Mouse (Mus musculus): Measurements from ENCODE around the gene Zbtb22. TPM values are rescaled to one million over a fixed set of nuclear protein-coding genes. Genes with fewer than 3 reads are reported as not detected.
A peak's percentile ranks its signal among the peaks of the same experiment; 100 is the strongest.

Zbtb22 gene
- total RNA-seq, 2 experiments from 2014 or later = 30.5 to 34.0 TPM

DNA sequence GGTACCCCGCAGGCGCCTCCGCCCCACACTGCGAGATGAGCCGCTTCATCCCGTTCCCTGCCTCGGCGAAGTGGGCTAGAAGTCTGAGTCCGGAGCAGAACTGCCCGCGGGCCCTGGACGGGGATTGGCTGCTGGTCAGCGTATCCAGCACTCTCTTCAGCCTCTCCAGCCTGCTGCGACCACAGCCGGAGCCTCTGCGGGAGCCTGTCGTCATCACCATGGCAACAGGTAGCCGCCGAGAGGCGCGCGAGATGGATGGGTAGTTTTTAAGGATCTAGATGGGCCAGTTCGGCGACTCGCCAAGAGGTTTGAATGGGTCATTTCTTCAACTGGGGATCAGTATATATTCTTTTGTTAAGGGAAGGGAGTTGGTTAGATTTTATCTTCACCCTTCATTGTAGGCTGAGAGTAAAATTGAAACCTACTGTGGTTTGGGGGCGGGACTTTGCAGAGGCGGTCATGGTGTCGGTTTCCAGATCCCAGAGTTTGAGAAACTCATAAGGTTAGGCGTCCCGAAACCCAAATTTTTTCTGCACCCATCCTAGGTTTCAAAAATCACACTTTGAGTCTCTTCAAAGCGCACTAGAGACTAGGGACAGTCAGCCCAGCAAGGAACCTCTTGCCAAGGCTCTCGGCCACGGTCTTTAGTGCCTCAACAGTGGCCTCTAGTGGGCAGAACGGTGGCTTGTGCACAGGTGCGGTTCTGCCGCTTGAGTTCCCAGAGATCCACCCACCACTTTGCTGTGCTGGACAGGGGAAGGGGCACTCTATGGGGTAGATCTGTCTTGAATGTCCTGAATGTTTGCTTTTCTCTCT lies 4.8 kb downstream of the Zbtb22 start:
- peak; percentile 72 to 77 for DNase-seq (ENCODE audit: low spot score in 2 of 2)

DNA sequence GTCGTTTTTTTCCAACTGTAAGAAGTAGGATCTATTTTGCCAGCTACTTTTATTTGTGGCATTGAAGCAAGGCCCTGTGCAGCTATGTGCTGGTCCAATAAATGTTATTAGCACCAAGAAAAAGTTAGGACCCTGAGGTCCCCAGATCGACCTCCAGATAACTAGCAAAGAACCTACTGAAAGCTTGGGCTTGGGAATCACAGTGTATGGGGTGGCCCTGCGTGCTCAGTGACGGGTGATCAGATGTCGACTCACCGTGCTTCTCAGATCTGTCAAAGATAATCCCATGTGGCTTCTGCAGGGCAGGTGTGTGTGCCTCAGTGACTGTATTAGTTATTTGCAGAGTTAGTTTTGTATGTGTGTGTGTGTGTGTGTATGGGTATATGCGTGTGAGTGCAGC lies 5.7 kb downstream of the Zbtb22 start:
- no peak for DNase-seq (ENCODE audit: low spot score in 2 of 2)

DNA sequence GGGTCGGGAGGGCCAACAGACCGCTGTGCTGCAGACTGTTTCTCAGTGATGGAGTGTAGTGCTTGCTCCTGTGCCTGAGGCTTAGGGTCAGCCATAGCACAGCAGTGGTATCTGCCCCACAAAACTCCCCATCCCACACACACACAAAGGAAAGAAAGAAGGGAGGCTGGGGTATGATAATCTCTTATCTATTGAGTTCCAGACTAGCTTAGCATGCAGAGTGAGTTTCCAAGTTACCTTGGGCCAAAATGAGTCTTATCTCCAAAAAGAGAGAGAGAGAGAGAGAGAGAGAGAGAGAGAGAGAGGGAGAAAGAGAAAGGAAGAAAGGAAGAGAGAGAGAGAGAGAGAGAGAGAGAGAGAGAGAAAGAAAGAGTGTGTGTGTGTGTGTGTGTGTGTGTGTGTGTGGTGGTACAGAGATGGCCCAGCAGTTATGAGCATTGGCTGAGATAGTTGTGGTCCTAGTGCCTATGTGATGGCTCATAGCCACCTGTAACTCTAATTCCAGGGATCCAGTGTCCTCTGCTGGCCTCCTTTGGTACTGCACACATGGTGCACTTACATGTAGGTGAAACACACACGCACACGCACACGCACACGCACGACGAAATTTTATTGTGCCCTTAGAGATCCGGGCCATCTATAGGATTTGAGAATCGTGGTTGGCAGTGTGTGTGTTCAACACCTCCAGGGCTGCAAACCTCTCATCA lies 9.0 kb downstream of the Zbtb22 start:
- no peak for DNase-seq (ENCODE audit: low spot score in 2 of 2)

DNA sequence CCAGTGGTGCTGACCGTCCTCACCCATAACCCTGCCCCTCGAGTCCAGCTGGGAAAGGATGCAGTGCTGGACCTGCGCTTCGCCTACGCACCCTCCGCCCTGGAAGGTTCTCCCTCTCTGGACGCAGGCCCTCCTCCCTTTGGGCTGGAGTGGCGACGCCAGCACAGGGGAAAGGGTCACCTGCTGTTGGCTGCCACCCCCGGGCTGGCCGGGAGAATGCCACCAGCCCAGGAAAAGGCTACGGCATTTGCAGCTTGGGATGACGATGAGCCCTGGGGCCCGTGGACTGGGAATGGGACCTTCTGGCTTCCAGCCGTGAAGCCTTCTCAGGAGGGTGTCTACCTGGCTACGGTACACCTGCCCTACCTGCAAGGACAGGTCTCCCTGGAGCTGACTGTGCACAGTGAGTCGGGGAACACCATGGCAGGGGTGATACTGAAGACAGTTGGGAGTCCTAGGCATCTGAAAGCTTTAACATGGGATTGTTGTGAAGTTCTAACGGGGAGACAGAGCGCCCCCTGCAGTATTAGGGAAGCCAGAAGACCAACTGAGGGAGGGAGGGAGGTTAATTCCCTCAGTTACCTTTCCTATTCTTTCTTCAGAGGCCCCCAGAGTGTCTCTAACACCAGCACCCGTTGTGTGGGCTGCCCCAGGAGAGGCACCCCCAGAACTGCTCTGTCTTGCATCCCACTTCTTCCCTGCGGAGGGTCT lies 9.9 kb downstream of the Zbtb22 start:
- DNase-seq (ENCODE audit: low spot score in 2 of 2) = no peak

DNA sequence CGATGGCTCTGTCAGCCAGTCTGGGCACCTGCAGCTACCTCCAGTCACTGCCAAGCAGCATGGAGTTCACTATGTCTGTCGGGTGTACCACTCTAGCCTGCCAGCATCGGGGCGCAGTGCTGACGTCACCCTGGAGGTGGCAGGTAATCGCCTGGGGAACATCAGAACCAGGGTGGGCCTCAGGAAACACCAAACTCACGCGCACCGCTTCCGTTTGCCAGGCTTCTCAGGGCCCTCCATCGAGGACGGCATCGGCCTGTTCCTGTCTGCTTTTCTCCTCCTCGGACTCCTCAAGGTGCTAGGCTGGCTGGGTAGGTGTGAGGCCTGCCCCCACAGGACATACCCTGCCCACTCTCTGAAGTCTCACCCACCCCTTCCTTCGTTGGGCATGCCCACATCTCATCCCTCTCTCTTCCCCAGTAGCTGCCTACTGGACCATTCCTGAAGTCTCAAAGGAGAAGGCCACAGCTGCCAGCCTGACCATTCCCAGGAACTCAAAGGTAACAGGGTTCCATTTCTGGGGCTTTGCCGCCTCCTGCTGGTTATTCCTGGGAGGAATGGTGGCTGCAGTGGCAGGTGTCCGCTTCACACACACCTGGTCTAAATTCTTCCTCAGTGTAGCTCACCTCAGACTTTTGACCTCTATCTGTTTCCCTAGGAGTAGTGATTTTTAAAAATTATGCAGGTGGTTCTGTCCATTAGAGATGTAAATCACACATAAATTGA lies 10.7 kb downstream of the Zbtb22 start:
- DNase-seq (ENCODE audit: low spot score in 2 of 2) = no peak

DNA sequence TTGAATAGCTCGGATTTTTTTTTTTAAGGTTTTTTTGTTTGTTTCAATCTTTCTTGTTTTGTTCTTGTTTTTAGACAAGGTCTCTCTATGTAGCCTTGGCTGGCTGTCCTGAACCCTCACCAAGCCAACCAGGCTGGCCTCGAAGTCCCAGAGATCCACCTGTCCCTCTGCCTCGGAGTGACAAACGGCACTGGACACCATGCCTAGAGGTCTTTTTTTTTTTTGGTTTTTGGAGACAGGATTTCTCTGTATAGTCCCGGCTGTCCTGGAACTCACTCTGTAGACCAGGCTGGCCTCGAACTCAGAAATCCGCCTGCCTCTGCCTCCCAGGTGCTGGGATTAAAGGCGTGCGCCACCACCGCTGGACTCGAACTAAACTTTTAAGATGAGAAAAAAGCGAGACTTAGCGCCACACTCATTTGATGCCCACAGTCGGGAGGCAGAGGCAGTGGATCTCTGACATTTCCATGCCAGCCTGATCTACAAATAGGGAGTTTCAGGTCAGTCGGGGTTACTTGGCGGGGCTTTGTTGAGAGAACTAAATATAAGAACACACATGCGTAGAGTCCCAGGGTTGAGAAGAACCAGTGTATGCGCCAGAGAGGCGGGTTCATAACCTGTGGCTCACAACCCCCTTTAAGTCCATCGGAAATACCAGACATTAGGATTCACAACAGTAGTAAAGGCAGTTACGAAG lies 12.7 kb downstream of the Zbtb22 start:
- DNase-seq (ENCODE audit: low spot score in 2 of 2) = no peak

DNA sequence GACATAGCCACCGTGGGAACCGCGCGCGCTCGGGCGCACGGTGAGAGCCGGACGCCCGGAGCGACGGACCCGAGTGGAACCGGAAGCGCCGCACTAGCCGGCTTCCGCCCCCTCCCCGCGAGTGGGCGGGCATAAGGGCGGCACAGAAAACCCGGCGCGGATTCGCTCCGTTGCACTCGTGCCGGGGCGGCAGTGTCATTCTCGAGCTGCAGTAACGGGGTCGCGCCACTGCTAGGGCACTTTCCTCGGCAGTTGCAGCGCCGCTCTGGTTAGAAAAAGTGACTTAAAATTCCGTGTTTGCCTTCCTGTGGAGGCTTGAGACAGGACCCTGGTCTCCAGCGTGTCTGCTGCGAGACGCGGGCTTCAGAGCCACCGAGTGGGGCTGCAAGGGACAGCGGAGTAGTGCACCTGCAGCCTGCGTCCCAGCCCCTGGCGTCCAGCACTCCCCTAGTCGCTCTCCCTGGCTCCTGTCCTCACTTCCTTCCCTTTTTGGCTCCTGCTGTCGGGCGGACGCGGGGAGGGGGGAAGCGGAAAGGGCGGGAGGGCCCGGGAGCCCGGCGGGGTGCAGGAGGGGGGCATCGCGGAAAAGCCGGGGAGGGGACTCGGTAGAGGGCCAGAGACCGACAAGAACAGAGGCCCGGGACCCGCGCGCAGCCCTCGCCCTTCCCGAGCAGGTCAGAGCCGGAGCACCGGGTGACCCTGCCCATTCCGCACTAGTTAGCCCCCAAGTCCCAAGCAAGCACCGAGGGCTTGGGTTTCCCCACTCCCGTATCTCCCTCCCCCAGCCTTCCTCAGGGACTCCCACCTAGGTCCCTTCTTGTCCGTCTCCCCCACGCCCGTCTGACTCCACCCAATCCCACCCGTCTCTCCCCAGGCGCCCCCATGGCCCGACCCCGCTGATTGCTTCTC lies 13.9 kb downstream of the Zbtb22 start, which contains the start of gene Rgl2:
Gene Rgl2, plus strand, starts transcription at position 173 of the 909 bp plus-strand sequence.
- peak; percentile 93 to 94 for DNase-seq (ENCODE audit: low spot score in 2 of 2)

DNA sequence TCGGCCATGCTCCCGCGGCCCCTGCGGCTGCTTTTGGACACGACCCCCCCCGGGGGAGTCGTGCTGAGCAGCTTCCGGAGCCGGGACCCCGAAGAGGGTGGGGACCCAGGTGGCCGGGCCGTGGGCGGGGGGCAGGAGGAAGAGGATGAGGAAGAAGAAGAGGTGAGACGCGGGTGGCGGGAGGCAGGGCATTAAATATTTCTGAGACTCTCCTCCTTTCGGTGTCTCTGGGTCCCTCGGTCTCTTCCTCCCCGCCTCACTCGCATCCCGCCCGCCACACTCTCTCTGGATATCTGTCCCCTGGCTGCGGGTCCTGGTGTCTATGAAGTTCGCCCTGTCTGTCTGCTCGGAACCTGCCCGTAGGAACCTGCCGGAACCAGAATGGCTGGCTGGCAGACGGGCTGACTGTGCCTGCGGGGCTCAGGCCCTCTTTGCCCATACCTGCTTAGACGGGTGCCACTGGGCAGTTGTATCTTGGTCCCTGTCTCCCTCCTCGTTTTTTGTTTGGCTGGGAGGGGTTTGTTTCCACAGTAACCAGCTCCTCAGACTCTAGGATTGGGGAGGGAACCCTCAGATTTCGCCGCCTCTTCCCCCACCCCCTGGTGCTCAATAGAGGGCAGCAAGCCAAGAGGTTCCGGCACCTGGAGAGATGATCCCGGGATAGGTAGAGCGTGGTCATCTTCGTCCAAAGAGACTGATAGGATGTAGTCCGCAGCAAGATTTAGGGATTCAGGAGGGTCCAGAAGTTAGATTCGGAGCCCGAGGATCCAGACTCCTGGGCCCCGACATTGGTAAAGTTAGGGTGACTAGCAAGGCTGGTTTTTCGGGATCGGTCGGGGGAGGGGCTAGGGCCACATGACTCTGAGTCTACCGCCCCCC lies 14.8 kb downstream of the Zbtb22 start:
- peak; percentile 60 to 67 for DNase-seq (ENCODE audit: low spot score in 2 of 2)

DNA sequence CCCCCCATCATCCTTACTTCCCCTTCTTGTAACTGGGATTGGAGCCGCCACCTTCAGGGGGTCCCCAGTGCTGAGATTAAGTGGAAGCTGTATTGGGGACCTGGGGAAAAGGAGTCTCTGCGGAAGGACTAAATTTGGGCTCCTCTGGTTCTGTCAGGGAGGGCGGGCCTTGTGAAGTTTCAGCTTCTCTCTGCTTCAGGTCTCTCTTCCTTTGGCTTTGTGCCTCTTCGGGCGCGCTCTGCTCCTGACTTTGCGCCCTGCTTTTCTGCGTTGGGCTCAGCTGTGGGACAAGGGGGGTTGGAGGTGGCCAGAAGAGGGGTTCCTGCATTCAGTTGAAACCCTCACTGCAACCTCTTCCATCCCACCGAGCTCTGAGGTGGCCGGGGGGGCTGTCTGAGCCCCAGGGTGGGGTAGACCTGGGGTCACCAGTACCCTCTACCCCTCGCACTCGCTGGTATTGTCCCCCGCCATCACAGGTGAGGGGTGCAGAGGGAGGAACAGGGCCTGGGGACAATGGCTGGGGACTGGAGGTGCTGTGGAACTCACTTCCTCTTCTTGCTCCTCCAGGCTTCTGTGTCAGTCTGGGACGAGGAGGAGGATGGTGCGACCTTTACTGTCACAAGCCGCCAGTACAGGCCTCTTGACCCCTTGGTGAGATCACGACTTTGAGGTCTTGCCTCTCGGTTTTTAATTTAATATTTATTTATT lies 15.6 kb downstream of the Zbtb22 start:
- DNase-seq (ENCODE audit: low spot score in 2 of 2) = no peak

DNA sequence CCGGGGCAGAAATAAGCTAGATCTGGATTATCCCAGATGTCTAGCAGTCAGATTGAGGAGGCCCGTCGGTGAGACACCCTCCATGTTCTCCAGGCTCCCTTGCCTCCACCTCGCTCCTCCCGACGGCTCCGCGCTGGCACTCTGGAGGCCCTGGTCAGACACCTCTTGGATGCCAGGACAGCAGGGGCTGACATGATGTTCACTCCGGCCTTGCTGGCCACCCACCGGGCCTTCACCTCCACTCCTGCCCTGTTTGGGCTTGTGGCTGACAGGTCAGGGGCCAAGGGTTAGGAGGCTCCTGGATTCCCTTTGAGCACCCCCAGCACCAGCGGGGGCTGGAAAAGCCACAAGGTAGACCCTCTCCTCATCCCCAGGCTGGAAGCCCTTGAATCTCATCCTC lies 16.2 kb downstream of the Zbtb22 start:
- no peak for DNase-seq (ENCODE audit: low spot score in 2 of 2)

DNA sequence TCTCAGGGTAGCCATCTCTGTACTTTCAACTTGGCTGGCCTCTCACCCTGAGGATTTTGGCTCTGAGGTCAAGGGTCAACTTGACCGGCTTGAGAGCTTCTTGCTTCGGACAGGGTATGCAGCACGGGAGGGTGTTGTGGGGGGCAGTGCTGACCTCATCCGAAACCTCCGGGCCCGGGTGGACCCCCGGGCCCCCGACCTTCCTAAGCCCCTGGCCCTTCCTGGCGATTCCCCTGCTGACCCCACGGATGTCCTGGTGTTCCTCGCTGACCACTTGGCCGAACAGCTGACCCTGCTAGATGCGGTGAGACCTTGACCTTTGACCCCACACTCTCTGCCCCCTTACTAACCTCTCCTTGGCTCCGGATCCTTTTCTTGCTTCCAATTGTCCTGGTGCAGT lies 16.7 kb downstream of the Zbtb22 start:
- DNase-seq (ENCODE audit: low spot score in 2 of 2) = no peak

DNA sequence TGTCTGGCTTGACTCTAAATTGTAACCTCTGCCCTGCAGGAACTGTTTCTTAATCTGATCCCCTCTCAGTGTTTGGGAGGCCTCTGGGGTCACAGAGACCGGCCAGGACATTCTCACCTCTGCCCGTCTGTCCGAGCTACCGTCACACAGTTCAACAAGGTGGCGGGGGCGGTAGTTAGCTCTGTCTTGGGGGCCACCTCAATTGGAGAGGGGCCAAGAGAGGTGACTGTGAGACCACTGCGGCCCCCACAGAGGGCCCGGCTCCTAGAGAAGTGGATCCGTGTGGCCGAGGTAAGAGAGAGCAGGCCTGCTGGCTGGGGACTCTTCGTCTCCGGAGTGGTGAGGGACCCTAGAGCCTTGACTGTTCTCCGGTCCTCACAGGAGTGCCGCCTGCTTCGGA lies 17.3 kb downstream of the Zbtb22 start:
- no peak for DNase-seq (ENCODE audit: low spot score in 2 of 2)

DNA sequence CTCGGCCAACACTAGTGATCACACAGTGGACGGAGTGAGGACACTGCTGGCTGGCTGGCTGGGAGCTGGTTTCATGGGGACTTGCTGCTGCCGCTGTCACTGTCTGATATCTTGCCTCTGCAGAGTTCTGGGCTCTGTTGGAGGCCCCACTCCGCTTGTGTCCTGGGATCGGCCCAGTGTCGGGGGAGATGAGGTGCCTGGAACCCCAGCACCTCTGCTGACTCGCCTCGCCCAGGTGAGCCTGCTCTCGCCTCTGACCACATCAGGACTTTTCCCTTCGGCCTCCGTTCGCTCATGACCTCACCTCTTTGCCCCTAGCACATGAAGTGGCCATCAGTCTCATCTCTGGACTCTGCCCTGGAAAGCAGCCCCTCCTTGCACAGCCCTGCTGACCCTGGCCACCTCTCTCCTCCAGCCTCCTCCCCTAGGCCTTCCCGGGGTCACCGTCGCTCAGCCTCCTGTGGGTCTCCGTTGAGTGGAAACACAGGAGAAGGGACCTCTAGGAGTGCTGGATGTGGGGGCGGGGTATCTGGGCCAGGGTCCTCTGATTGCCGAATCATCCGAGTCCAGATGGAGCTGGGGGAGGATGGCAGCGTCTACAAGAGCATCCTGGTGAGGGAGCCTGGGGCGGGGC lies 19.8 kb downstream of the Zbtb22 start:
- DNase-seq (ENCODE audit: low spot score in 2 of 2) = no peak

DNA sequence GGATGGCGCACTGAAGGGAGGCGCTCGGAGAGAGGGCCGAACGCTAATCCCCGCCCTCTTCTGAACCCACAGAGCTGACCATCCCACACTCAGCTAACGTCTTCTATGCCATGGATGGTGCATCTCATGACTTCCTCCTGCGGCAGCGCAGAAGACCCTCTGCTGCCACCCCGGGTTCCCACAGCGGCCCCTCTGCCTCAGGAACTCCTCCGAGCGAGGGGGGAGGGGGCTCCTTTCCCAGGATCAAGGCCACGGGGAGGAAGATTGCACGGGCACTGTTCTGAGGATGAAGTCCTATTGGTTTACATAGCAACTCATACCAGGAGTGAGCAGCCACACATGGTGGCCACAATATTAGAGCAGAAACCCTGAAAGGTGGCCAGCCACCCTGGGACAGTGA lies 21.3 kb downstream of the Zbtb22 start:
- DNase-seq (ENCODE audit: low spot score in 2 of 2) = no peak

DNA sequence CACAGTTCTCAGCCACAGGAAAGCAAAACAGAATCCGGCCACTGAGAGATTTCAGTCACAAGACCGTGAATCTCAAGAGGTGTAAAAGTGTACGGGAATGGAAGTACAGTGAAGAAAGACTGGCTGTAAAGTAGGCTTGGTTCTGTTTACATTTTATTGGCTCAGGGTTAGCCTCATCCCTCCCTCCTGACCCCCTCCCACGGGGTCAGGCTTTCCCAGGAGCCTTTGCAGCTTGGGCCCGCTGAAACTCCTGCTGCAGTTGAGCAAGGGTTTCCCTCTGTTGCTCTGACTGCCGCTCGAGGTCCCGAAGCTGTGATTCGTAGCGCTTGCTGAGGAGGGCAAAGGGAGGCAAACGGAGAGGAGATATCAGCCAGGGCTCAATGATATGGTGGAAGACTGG lies 23.1 kb downstream of the Zbtb22 start:
- no peak for DNase-seq (ENCODE audit: low spot score in 2 of 2)

DNA sequence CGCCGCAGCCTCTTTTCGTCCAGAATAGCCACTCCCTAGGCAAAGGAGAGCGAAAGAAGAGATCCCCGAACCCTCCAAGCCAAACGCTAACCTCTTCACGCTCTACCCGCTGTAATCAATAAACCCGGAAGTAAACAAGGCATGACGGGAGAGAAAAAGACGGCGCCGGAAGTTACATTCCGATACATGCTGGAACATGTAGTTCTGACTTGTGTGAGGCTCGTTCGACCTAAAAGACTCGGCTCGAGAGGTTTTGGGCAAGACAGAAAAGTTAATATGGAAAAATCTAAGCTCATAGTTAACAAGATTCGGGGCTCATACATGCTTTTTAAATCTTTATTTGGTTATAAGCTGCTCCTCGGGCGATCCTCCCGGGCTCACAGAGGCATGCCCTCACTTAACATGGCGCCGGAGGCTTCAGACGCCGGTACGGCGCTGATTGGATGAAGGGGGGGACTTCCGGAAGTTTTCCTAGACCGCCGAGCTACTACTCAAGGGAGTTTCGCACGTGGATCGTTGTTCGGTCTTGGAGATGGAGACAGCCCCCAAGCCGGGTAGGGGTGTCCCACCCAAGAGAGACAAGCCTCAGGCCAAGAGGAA lies 24.6 kb downstream of the Zbtb22 start, which contains the start of the genes Pfdn6 and Wdr46:
Gene Pfdn6, minus strand, starts transcription at position 138 of the 600 bp plus-strand sequence.
Gene Wdr46, plus strand, starts transcription at position 455 of the 600 bp plus-strand sequence.
- DNase-seq (ENCODE audit: low spot score in 2 of 2) = peak; percentile 84 to 92

DNA sequence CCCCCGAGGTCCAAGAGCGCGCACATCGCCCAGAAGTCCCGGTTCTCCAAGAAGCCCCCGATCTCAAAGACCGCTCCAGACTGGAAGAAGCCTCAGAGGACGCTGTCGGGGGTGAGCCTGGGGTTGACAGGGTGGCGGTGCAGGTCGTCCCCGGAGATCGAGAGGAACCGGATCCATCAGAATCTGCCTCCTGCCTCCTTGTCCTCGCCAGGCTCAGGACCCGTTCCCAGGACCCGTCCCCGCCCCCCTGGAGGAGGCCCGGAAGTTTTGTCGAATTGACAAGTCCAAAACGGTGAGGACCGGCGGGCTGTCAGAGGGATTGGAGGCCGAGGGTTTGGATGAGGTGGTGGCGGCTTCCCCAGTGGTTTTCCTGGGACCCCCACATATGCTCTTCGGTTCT lies 25.3 kb downstream of the Zbtb22 start:
- DNase-seq (ENCODE audit: low spot score in 2 of 2) = no peak
